Mouse (Mus musculus) embryonic fibroblast, embryonic 13.5 days (primary cell): ENCODE results near the gene Elovl2. TPM values are rescaled to one million over a fixed set of nuclear protein-coding genes. Genes with fewer than 3 reads are reported as not detected.
A peak's percentile ranks its signal among the peaks of the same experiment; 100 is the strongest.

Source experiments
- H3K27ac ChIP-seq: 2 replicates; pipeline ENCODE4 v1.5.1; 2012; ENCODE audit warnings: low read length, control low read depth, inconsistent platforms; ENCODE audit not compliant: insufficient read depth
- H3K4me1 ChIP-seq: 2 replicates; pipeline ENCODE4 v1.6.1; 2011; ENCODE audit warnings: low read length; ENCODE audit not compliant: control insufficient read depth, insufficient read depth
- H3K4me3 ChIP-seq: 2 replicates; pipeline ENCODE4 v1.5.1; 2011; ENCODE audit warnings: mild to moderate bottlenecking, control low read depth, low read length; ENCODE audit not compliant: insufficient read depth
- CTCF ChIP-seq: IDR thresholded peaks from 2 replicates; pipeline ENCODE4 v1.5.1; 2011; ENCODE audit warnings: mild to moderate bottlenecking, control low read depth, low read length, moderate library complexity, borderline replicate concordance; ENCODE audit not compliant: insufficient read depth
- POLR2A ChIP-seq: IDR thresholded peaks from 2 replicates; pipeline ENCODE4 v1.6.1; 2011; ENCODE audit warnings: low read depth, mild to moderate bottlenecking, control low read depth, low read length, moderate library complexity
- polyA plus RNA-seq: library from polyadenylated mRNA; stranded (reverse); fragments of >200 nt; gene quantifications from 2 replicates; pipeline ENCODE4 v1.2.4, GENCODE M21; 2011; ENCODE audit warnings: low read depth; ENCODE audit not compliant: missing spikeins, insufficient read length

Gene Elovl2
- polyA plus RNA-seq, 1 experiment, result 0.14 TPM

GRCm38 (mm10) chr13:41250318-41250981 lies 30.2 kb upstream of the Elovl2 start:
- no peak overlapping the region for H3K27ac ChIP-seq
- H3K4me1 ChIP-seq, result no peaks in the 10 kb centered on the region
- peak overlapping the region; percentile 70 for H3K4me3 ChIP-seq
- TF ChIP-seq POLR2A, result no peak
- no peak for TF ChIP-seq CTCF

- Histone ChIP-seq H3K4me1 (no peaks in the 10 kb centered on the region), H3K27ac (peak within 1 kb of the TSS; percentile 62; the same call in 1 of the 2 replicates), H3K4me3 (peak within 1 kb of the TSS; percentile 70)
- TF ChIP-seq CTCF (no peak), POLR2A (peak; percentile 71)
These were observed 29.5 kb upstream of the Elovl2 start, which contains the start of gene Smim13 for GRCm38 (mm10) chr13:41249538-41250317. Gene Smim13, plus strand, starts transcription at chr13:41249844.

DNA sequence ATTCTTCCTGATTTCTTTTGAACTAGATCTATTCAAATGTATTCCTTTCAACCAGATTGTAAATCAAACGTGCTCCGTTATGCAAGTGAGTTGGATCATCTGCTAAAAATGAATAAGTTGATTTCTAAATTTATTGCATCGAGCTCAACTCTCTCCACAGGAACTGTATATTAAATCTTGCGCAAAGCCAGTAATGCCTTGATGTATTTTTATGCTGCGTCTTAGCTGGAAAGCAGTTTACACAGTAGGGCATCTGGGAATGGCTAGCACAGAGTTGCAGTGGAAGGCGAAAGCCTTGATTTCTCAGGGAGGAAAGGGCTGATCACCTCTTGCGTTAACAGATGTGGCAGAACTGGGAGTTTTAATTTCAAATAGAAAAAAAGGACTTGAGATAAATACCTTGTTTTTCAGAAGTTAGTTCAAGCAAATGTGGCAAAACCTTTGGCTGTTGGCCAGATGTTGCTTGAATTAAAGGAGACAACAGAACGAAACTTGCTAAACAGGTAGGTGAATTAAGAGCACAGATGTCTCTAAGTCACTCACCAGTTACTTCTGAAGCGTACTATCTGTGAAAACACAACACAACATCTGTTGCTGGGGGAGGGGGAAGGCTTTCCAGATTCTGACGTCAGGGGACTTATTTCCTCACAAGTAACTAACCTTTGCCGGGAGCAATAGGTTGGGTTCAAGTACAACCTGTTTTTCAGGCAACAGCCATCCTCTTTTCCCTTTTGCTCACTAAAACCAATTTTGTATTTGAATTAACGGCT lies 28.7 kb upstream of the Elovl2 start:
- TF ChIP-seq POLR2A (no peak), CTCF (no peak)
- Histone ChIP-seq H3K4me3 (peak overlapping the region; percentile 59), H3K27ac (no peak overlapping the region), H3K4me1 (no peaks in the 10 kb centered on the region)

DNA sequence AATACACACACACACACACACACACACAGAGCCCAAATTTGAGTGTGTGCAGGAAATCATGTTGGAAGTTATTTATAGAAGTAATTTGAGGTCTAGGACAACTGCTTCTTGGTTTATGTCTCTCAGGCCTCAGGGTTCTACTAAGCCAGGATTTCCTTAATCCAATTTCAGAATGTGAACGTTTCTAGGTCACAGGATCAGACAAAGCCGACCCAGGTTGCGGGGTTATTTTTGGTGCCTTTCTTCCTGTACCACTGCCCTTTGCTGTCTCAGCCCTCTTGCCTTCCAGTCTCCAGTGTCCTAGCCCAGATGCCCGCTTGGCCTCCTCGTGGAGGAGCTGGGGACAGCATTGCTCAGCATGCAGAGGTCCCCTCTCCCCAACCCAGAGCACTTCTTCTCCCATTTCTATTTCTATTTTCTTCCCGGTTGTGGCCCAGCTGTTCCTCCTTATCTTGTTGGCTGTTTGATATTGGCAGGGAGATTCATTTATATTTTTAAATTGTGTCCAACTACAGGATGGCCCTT lies 24.2 kb upstream of the Elovl2 start:
- Histone ChIP-seq H3K27ac (no peak overlapping the region), H3K4me1 (no peaks in the 10 kb centered on the region), H3K4me3 (no peak overlapping the region)
- TF ChIP-seq CTCF, result no peak
- no peak for TF ChIP-seq POLR2A

GRCm38 (mm10) chr13:41241557-41241956 lies 21.4 kb upstream of the Elovl2 start:
- Histone ChIP-seq H3K27ac (no peak overlapping the region), H3K4me3 (no peak overlapping the region), H3K4me1 (no peaks in the 10 kb centered on the region)
- TF ChIP-seq CTCF (no peak), POLR2A (no peak)

GRCm38 (mm10) chr13:41238805-41239130 lies 18.6 kb upstream of the Elovl2 start:
- Histone ChIP-seq H3K4me3 (no peak overlapping the region), H3K4me1 (no peaks in the 10 kb centered on the region), H3K27ac (no peak overlapping the region)
- TF ChIP-seq POLR2A, result no peak
- no peak for TF ChIP-seq CTCF

DNA sequence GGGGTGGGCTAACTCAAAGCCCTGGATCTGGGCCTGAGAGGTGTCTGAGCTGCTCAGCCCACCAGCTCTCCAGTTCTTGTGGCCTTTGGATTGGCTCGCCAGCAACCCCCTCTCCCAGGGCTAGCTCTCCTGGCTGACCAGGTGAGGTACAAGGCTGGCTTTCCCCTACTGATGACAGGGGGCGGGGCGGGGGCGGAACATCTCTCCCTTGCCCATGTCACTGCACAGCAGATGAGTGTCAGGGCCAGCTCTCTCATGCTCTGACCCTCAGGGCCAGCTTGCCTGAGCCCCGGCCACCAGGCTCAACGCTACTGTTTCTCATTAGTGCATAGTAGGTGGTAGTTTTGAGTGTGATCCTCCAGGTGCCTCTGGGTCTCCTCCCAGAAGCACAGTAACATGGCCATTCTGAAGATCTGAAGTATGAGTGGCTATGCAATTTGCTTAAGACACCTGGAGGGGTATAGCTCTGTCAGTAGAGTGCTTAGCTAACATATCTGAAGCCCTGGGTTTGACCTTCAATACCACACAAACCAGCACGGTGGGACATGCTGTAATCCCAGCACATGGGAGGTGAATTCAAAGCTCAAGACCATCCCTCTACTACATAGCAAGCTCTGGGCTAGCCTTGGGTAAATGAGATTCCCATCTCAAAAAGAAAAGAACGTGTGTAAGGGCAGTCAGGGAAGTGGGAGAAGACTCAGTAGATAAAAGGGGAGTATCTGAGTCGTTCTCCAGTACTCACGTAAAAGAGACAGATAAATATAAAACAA lies 18.0 kb upstream of the Elovl2 start:
- H3K27ac ChIP-seq, result no peak overlapping the region
- TF ChIP-seq CTCF, result no peak
- no peak for TF ChIP-seq POLR2A
- no peaks in the 10 kb centered on the region for H3K4me1 ChIP-seq
- H3K4me3 ChIP-seq, result no peak overlapping the region

DNA sequence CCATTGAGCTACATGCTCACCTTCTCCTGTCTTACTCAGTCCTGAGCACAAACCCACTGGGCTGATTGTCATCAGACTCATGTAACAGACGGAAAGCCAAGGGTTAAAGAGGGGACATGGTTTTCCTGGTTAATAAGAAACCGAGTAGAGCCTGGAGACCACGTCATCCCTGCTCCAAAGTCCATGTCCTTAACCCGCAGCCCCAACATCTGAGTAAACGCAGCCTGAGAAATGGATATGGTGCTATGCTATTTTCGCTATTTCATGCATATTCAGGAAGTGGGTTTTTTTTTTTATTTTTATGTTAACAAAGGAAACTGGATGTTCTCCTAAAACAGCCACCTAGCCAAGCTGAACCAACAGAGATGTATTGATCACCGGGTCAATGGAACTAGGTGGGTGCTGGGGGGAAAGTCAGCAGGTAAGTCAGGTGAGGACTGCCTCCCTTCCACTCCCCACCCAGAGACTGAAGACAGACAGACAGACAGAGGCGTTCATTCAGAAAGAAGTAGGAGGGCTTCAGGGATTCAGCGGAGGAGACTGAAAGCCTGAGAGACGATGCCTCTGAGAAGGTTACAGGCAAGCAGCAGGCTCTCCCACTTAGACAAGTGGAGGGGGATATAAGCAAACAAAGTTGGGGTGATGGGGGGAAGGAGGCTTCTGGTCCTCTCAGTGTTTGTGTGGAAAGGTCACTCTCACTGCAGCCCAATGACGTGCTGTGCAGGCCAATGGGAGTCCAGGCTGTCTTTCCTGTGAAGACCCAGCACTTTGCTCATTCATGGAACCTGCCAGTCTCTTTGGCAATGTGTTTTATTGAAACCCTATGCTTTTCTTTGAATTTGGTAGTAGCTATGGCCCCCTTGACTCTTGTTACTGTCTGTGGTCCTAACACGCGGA lies 15.9 kb upstream of the Elovl2 start:
- no peak for TF ChIP-seq CTCF
- no peak for TF ChIP-seq POLR2A
- Histone ChIP-seq H3K4me3 (no peak overlapping the region), H3K4me1 (no peaks in the 10 kb centered on the region), H3K27ac (no peak overlapping the region)
